Mouse (Mus musculus) kidney, embryonic 15.5 days (tissue): Measurements from ENCODE around the gene Commd7. TPM values are rescaled to one million over a fixed set of nuclear protein-coding genes. Genes with fewer than 3 reads are reported as not detected.

Experiments used
- polyA plus RNA-seq: library from polyadenylated mRNA; unstranded; fragments of >200 nt; fragmentation: Nextera tagmentation; extraction: Ambion mirVana; gene quantifications from 2 replicates; pipeline ENCODE4 v1.2.1, GENCODE M21; 2015

The Commd7 gene
- polyA plus RNA-seq, 1 experiment from 2014 or later = 75.2 TPM

Other genes starting within 250 kb of the Commd7 start
- gene 4930404H24Rik, start 140.0 kb downstream of the Commd7 start, polyA plus RNA-seq = not detected in 2 replicates
- 13.7 and 14.2 TPM in 2 replicates for gene Nol4l, start 102.8 kb downstream of the Commd7 start, polyA plus RNA-seq
- 15.7 and 16.5 TPM in 2 replicates for gene Dnmt3b, start 16.7 kb upstream of the Commd7 start, polyA plus RNA-seq
- not detected in 2 replicates for gene Dnmt3c, start 63.9 kb upstream of the Commd7 start, polyA plus RNA-seq
- 234 and 269 TPM in 2 replicates for gene Mapre1, start 108.5 kb upstream of the Commd7 start, polyA plus RNA-seq
- not detected in 2 replicates for gene Efcab8, start 147.2 kb upstream of the Commd7 start, polyA plus RNA-seq
- not detected in 2 replicates for gene Sun5, start 238.3 kb upstream of the Commd7 start, polyA plus RNA-seq
- not detected in 2 replicates for gene Bpifb2, start 242.3 kb upstream of the Commd7 start, polyA plus RNA-seq